Mouse (Mus musculus) naive thymus-derived CD4-positive, alpha-beta T cell, adult 2 months (primary cell): ENCODE measurements around the gene Calm5.
"Not testable (repeated sequence)": the region's sequence is repeated elsewhere in the genome, so short reads cannot be mapped to it uniquely, and the experiment has no call there.

Experiments
- DNase-seq: peaks from one replicate; pipeline ENCODE4 v3.0.0-alpha.2; 2011; ENCODE audit warnings: low read depth

Calm5 gene

GRCm38 (mm10) chr13:3853648-3854333, at the start of gene Calm5:
Gene Calm5, plus strand, starts transcription at chr13:3854173.
- not testable (repeated sequence) for DNase-seq

GRCm38 (mm10) chr13:3804186-3804585, 49.8 kb upstream of the Calm5 start, which contains the start of gene Calml3:
Gene Calml3, minus strand, starts transcription at chr13:3804316.
- no peak for DNase-seq

DNA sequence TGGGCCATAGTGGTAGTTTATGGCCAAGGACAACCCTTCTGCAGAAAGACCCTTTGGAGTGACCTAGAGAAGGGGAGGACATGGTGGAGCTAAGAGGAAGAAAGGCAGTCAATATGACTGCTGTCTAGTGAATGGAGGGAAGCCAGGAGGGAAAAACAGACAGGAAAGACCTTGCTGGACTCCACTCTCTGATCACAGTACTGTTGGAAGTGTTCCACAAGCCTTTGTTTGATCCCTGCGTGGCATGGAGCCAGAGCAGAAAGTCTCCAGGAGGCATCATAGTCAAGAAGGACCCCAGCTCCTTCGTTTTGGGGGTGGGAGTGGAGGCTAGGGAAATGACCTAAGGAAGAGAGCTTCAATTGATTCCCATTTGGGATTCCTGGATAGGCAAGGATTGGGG, 48.8 kb upstream of the Calm5 start:
- no peak for DNase-seq

- no peak for DNase-seq
Measured at GRCm38 (mm10) chr13:3805638-3806037, 48.3 kb upstream of the Calm5 start.

DNA sequence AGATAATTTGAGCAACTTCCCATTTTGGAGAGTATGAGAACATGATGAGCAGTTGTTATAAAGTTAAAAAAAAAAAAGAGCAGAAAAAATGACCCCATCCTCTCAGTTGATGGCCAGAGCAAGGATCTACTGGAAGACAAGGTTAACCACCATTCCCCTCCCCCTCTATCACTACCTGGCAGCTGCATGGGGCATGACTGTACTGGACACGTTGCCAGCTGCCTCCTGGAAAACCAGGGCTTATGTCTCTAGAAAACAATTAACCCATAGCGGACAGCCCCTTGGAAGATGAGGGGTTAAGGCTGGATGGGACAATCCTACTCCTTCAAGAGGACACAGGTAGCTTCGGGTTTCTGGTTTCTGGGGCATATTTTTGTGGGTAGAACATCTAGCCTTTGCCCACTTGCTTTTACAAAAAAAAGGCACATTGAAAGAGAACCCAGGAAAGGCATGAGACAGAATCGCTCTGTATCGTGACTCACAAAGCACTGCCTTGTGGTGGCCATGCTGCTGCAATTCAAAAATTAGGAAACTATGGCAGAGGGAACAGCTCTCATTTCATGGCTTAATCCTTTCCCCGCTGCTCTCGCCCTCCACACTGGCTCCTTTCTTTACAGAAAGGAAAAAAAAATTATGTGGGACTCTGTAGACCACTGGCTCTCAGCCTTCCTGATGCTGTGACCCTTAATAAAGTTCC, 46.7 kb upstream of the Calm5 start:
- DNase-seq: no peak

DNA sequence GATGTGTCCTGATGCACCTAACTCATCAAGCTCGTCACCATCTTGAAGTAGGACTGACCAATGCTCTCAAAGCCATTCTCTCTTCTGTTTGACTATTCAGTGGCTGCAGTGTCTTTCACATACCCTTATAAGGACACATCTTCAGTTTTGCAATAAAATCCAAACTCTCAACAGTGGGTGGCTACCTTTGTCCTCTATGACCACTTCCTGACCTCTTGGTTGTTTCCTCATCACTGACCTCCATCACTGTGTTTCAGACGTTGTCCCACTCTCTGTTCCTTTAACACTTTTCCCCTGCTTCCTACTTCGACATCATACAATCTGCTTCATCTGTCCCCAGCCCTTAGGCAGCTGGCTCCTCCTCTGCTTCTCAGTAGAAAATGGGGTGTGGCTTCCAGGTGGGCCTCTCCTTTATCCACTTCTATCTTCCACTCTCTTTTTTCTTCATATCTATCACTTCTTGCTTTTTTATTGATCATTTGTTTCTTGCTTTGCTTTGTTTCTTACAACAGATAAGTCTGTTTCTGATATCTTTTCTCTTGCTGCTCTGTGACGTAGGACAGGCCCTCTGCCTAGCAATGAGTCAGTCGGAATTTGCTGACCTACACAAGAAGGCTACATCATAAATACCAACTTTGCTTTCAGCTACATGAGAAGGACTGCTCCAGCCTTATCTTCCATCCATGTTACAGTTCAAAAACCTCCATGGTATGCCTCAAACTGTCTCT, 35.8 kb upstream of the Calm5 start:
- no peak for DNase-seq

GRCm38 (mm10) chr13:3818740-3819076, 35.3 kb upstream of the Calm5 start:
- DNase-seq: no peak

- no peak for DNase-seq
Measured at GRCm38 (mm10) chr13:3822105-3822504, 31.9 kb upstream of the Calm5 start.

GRCm38 (mm10) chr13:3825726-3826125, 28.2 kb upstream of the Calm5 start:
- DNase-seq: no peak

- DNase-seq: no peak
Measured at GRCm38 (mm10) chr13:3831546-3831945, 22.4 kb upstream of the Calm5 start.

GRCm38 (mm10) chr13:3831994-3832393, 22.0 kb upstream of the Calm5 start:
- DNase-seq: no peak

GRCm38 (mm10) chr13:3832450-3832849, 21.5 kb upstream of the Calm5 start:
- DNase-seq: no peak

DNA sequence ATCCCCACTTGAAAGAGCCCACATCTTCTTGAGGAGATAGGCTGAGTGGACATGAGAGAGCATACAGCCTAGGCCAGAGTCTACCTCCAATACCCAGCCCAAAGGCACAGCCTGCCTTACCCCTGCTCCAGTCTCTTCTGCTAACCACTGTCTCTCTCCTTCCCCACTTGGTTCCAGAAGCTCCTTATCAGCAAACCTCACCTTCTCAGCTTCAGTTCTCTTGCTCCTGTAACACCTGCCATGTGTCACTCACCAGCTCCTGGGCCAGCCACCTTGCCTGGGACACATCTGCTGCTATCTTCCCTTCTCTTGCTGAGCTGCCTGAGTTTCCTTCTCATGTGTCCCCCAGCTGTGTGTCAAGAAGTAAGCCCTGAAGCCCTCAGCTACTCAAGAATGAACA, 20.3 kb upstream of the Calm5 start:
- not testable (repeated sequence) for DNase-seq

DNA sequence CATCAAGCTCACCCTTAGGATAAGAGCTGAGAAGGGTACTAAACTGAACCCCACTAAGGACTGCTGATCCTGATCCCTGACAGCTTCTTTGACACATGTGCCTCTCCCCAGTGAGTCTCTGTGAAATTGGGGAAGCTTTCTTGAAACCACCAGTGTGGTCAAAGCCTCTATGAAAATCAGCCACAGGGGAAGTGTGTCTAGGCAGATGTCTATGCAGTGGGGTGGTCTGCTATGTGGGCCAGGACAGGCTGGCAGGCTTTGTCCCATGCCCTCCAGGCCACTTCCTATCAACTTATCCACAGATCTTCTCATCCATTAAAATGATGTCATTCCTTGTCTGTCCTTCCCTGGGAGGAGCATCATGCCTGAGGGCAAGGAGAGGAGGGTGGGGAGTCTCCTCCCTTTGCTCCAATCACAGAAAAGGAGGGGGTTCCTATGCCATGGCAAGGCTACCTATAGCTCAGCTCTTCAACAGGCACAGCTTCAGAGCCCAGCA, 16.6 kb upstream of the Calm5 start, which contains the start of gene Calm4:
Gene Calm4 (plus strand): TSS at position 446 of the 496 bp plus-strand sequence.
- DNase-seq: not testable (repeated sequence)

DNA sequence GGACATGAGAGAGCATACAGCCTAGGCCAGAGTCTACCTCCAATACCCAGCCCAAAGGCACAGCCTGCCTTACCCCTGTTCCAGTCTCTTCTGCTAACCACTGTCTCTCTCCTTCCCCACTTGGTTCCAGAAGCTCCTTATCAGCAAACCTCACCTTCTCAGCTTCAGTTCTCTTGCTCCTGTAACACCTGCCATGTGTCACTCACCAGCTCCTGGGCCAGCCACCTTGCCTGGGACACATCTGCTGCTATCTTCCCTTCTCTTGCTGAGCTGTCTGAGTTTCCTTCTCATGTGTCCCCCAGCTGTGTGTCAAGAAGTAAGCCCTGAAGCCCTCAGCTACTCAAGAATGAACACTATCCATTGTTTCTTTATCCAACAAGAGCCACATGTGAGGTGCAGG, 13.3 kb upstream of the Calm5 start:
- DNase-seq: not testable (repeated sequence)

DNA sequence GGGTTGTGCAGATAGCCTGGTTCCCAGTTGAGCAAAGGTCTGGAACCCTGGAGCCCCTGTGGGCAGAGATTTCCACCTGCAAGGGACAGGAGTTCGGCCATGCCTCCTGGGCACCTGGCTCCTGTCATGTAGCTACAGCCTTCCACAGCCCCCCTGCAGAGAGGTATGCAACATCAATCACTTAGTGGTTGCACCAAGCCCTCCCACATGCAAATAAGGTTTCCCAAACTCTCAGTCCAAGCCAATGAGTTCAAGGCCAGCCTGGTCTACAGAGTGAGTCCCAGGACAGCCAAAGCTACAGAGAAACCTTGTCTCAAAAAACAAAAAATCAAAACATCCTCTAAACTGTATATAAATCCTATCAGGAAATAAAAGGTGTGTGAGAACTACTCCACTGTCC, 3.6 kb upstream of the Calm5 start:
- no peak for DNase-seq

DNA sequence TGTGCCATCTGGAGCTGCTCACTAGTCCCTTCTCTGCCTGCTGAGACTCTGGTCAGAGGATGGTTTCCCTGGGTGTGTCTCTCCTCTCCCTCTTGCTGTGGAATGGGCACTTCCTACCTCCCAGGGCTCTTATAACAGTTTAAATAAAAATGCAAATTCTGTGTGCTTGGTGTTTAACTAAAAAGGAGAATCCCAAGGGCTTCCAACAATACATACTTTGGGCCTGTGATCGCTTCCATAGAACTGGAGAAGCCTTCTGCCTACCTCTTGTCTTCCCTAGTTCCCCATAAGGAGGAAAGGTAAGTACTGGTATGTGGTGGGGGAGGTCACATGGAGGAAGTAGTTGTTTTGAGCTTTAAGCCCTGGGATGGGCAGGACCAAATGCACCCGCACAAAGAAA, 883 bp downstream of the Calm5 start:
- no peak for DNase-seq

GRCm38 (mm10) chr13:3856252-3856651, 2.3 kb downstream of the Calm5 start:
- DNase-seq: no peak

DNA sequence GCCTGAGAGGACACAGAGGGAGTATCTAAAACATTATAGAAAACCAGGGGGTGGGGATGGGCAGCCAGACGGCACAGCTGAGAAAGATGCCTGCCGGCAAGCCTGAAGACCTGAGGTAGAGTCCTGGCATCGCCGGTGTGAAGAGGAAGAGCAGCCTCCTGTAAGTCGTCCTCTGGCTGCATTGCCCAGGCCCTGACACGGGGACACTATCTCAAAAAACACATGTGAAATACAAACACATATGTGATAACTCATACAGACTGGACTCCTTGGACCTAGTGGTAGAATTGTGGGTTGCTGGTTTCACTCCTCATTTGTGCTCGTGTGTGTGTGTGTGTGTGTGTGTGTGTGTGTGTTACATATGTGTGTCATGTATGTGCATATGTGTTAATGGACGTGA, 7.3 kb downstream of the Calm5 start:
- DNase-seq: no peak

GRCm38 (mm10) chr13:3862325-3862724, 8.4 kb downstream of the Calm5 start:
- no peak for DNase-seq

- no peak for DNase-seq
Measured at GRCm38 (mm10) chr13:3862922-3863580, 9.1 kb downstream of the Calm5 start.

DNA sequence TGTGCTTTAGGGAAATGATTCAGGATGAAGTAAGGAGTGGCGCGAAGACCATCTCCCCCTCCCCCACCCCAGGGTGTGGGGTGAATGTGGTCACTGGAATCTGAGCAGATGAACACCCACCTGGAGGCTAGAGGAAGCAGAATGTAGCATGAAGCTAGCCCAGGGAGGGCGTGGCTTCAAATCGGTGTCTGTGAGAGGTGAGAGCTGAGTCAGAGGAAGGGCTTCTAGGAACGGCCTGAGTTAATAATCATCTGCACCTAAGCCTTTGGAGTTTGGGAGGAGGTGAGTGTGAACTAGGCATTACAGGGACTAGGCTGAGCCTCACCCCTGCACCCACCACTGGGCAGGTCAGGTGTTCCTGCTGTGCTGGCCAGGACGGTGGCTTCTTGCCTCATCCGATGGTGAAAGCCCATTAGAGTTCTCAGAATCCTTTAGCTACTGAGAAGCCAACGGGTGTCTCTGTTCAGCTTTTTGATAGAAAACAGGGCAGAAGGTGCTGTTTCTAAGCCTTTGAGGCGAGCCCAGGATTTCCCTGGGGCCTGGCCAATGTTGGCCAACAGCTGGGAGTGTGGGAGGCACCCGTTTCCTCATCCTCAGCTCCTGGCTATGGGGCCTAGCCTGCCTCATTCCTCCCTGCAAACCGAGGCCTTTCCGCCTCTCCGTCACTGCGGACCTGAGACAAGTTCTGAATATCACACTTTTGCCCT, 11.8 kb downstream of the Calm5 start:
- no peak for DNase-seq
